Mouse (Mus musculus): Measurements from ENCODE around the gene Ubiad1. TPM values are rescaled to one million over a fixed set of nuclear protein-coding genes. Genes with fewer than 3 reads are reported as not detected.

Ubiad1 gene
- polyA plus RNA-seq, 1 experiment: not detected

DNA sequence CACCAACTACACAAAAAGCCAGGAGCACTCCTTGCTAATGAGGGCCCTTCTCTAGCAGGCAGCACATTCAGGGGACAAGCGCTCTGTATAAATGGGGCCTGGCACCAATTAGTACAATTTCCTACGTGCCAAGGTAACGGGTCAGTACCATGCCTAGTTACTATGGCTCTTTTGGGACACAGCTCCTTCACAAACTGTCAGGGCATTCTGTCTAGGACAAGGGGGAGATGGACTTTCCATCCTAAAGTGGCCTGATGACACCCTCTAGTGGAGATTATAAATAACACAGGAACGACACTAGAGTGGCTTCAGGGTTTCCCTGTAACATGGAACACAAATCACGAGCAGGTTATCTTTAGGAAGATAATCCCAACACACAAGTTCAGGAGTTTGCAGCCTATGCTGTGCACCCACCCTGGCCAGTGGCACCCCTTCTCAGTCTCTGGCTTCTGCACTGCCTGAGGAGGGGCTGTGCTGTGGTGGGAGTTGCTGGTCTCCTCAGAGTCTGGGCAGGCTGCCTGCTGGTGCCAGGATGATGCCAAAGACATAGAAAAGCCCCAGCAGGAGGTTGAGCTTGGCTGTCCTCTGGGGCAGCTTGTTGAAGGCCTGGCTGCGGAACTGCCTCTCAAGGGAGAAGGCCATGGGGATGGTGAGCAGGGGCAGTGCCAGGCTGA lies 8.8 kb downstream of the Ubiad1 start:
- peaks cover 6% of the 10 kb centered on the region for H3K4me1 ChIP-seq (ENCODE audit: control insufficient read depth, insufficient read depth, low read length)
- WGBS: 38% methylated on average over 6 of the region's 6 CpGs
- H3K27ac ChIP-seq (ENCODE audit: insufficient read depth, low read depth, low read length): 0 out of 2 replicates have a peak overlapping the region, but pooled peaks have one; percentile 25
- H3K4me3 ChIP-seq (ENCODE audit: insufficient read depth, low read depth, low read length): no peak overlapping the region
- no peak for TF ChIP-seq POLR2A (IDR thresholded peaks at IDR 0.05; ENCODE audit: insufficient read depth, low read depth, low read length)

DNA sequence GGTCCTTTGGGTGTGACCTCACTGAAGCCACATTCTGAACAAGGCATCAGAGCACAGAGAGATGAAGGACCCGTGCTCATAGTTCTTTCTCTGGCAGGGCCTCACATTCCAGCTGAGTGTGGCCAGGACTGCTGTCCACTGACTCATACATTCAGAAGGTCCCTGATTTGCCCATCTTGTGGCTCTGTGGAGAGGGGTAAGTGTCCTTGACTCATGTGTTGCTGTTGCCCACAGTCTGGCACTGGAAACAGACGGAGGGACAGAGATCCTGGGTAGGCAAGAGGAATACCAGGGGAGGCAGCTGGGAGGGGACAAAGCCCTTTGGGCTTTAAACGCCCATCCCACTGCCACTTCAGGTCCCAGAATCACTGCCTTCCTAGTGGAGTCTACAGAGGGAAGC lies 9.5 kb downstream of the Ubiad1 start:
- H3K27ac ChIP-seq (ENCODE audit: insufficient read depth, low read depth, low read length): no peak overlapping the region
- peaks cover 6% of the 10 kb centered on the region for H3K4me1 ChIP-seq (ENCODE audit: control insufficient read depth, insufficient read depth, low read length)
- H3K4me3 ChIP-seq (ENCODE audit: insufficient read depth, low read depth, low read length): no peak overlapping the region
- no peak for TF ChIP-seq CTCF (IDR thresholded peaks at IDR 0.05; ENCODE audit: insufficient read depth, low read depth, low read length)
- TF ChIP-seq POLR2A (IDR thresholded peaks at IDR 0.05; ENCODE audit: insufficient read depth, low read depth, low read length): no peak
- 68% methylated on average over 3 of the region's 3 CpGs for WGBS

- Histone ChIP-seq H3K4me3 (ENCODE audit: insufficient read depth, low read depth, low read length) (no peak overlapping the region), H3K27ac (ENCODE audit: insufficient read depth, low read depth, low read length) (no peak overlapping the region), H3K4me1 (ENCODE audit: control insufficient read depth, insufficient read depth, low read length) (peaks cover 6% of the 10 kb centered on the region)
- WGBS: 82% methylated on average over 4 of the region's 4 CpGs
- TF ChIP-seq POLR2A (IDR thresholded peaks at IDR 0.05; ENCODE audit: insufficient read depth, low read depth, low read length): no peak
- no peak for TF ChIP-seq CTCF (IDR thresholded peaks at IDR 0.05; ENCODE audit: insufficient read depth, low read depth, low read length)
These were observed 10.0 kb downstream of the Ubiad1 start for GRCm38 (mm10) chr4:148434554-148434953.

DNA sequence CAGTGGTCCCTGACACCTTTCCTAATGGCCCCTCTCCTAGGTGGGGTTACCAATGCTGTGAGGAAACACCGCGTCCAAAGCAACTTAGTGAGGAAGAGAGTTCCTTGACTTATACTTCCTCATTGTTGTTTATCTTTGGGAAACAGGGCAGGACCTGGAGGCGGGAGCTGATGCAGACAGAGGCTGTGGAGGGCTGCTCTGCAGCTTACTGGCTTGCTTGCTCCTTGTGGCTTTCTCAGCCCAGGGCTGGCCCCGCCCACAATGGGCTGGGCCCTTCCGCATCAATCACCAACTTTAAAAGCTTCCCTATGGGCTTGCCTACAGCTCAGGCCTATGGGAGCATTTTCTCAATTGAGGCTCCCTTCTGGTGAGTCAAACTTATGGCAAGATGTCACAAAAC lies 10.8 kb downstream of the Ubiad1 start:
- TF ChIP-seq POLR2A (IDR thresholded peaks at IDR 0.05; ENCODE audit: insufficient read depth, low read depth, low read length) (no peak), CTCF (IDR thresholded peaks at IDR 0.05; ENCODE audit: insufficient read depth, low read depth, low read length) (no peak)
- Histone ChIP-seq H3K4me1 (ENCODE audit: control insufficient read depth, insufficient read depth, low read length) (peaks cover 9% of the 10 kb centered on the region), H3K4me3 (ENCODE audit: insufficient read depth, low read depth, low read length) (no peak overlapping the region), H3K27ac (ENCODE audit: insufficient read depth, low read depth, low read length) (no peak overlapping the region)
- 91% methylated on average over 5 of the region's 5 CpGs for WGBS

GRCm38 (mm10) chr4:148433336-148433735 lies 11.2 kb downstream of the Ubiad1 start:
- H3K4me1 ChIP-seq (ENCODE audit: control insufficient read depth, insufficient read depth, low read length): peaks cover 12% of the 10 kb centered on the region
- 92% methylated on average over 18 of the region's 18 CpGs for WGBS
- no peak for TF ChIP-seq CTCF (IDR thresholded peaks at IDR 0.05; ENCODE audit: insufficient read depth, low read depth, low read length)
- no peak for TF ChIP-seq POLR2A (IDR thresholded peaks at IDR 0.05; ENCODE audit: insufficient read depth, low read depth, low read length)
- H3K27ac ChIP-seq (ENCODE audit: insufficient read depth, low read depth, low read length): no peak overlapping the region
- no peak overlapping the region for H3K4me3 ChIP-seq (ENCODE audit: insufficient read depth, low read depth, low read length)

DNA sequence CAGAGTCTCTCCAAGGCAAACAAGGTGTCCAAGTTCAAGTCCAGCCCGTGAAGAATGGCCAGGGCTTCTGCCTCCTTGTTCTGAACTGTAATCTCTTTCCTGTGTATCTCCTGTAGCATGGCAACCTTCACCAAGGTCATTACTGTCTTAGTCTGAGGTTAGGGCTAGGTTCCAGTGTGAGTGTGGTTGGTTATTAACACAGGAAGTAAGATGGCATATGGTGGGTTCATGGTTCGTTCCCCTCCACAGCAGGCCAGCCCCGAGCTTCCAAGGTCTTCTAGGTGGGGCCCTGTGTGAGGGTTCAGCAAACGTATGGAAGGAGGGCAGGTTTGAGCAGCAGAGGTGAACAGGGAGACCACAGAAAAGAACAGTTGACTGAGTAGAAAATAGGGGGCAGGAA lies 12.1 kb downstream of the Ubiad1 start:
- Histone ChIP-seq H3K4me1 (ENCODE audit: control insufficient read depth, insufficient read depth, low read length) (peaks cover 14% of the 10 kb centered on the region), H3K4me3 (ENCODE audit: insufficient read depth, low read depth, low read length) (no peak overlapping the region), H3K27ac (ENCODE audit: insufficient read depth, low read depth, low read length) (no peak overlapping the region)
- 93% methylated on average over 4 of the region's 4 CpGs for WGBS
- TF ChIP-seq POLR2A (IDR thresholded peaks at IDR 0.05; ENCODE audit: insufficient read depth, low read depth, low read length) (no peak), CTCF (IDR thresholded peaks at IDR 0.05; ENCODE audit: insufficient read depth, low read depth, low read length) (no peak)

- Histone ChIP-seq H3K4me3 (ENCODE audit: insufficient read depth, low read depth, low read length) (no peak overlapping the region), H3K27ac (ENCODE audit: insufficient read depth, low read depth, low read length) (no peak overlapping the region), H3K4me1 (ENCODE audit: control insufficient read depth, insufficient read depth, low read length) (peaks cover 14% of the 10 kb centered on the region)
- 87% methylated on average over 11 of the region's 11 CpGs for WGBS
- TF ChIP-seq POLR2A (IDR thresholded peaks at IDR 0.05; ENCODE audit: insufficient read depth, low read depth, low read length) (no peak), CTCF (IDR thresholded peaks at IDR 0.05; ENCODE audit: insufficient read depth, low read depth, low read length) (no peak)
These were observed 13.6 kb downstream of the Ubiad1 start for GRCm38 (mm10) chr4:148430880-148431519.

GRCm38 (mm10) chr4:148429686-148430085 lies 14.9 kb downstream of the Ubiad1 start:
- Histone ChIP-seq H3K27ac (ENCODE audit: insufficient read depth, low read depth, low read length) (no peak overlapping the region), H3K4me3 (ENCODE audit: insufficient read depth, low read depth, low read length) (no peak overlapping the region), H3K4me1 (ENCODE audit: control insufficient read depth, insufficient read depth, low read length) (peaks cover 14% of the 10 kb centered on the region)
- WGBS: 35% methylated on average over 6 of the region's 6 CpGs
- TF ChIP-seq POLR2A (IDR thresholded peaks at IDR 0.05; ENCODE audit: insufficient read depth, low read depth, low read length): no peak
- peak; percentile 73 for TF ChIP-seq CTCF (IDR thresholded peaks at IDR 0.05; ENCODE audit: insufficient read depth, low read depth, low read length)

- H3K27ac ChIP-seq (ENCODE audit: insufficient read depth, low read depth, low read length): no peak overlapping the region
- no peak overlapping the region for H3K4me3 ChIP-seq (ENCODE audit: insufficient read depth, low read depth, low read length)
- TF ChIP-seq CTCF (IDR thresholded peaks at IDR 0.05; ENCODE audit: insufficient read depth, low read depth, low read length) (no peak), POLR2A (IDR thresholded peaks at IDR 0.05; ENCODE audit: insufficient read depth, low read depth, low read length) (no peak)
- peaks cover 14% of the 10 kb centered on the region for H3K4me1 ChIP-seq (ENCODE audit: control insufficient read depth, insufficient read depth, low read length)
- WGBS: 79% methylated on average over 11 of the region's 11 CpGs
These were observed 15.4 kb downstream of the Ubiad1 start for GRCm38 (mm10) chr4:148429121-148429520.

Data from olfactory bulb, adult 2 months (tissue).